ENCODE assay signal across 14 mouse cellular contexts in the genomic region with DNA sequence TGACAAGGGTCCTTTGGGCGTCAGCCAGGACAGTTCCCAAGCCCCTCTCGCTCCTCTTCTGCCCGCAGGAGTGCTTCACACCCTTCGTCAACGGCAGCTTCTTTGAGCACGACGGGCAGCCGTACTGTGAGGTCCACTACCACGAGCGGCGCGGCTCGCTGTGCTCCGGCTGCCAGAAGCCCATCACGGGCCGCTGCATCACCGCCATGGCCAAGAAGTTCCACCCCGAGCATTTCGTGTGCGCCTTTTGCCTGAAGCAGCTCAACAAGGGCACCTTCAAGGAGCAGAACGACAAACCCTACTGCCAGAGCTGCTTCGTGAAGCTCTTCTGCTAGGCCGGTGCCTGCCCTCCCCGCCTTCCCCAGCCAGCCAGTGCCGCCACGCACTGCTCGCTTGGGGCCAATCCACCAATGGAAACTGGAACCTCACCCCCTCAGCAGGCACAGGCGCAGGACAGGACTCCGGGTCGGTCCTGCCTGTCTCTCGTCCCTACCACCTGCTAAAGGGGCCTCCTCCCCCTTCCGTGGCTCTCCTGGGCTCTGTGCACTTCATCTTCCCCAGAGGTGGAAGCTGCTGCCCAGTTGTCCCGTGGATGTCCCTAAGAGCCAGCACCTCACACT.
"Had no signal": no experiment of that assay in that cellular context is flagged by ENCODE, and none has a peak within 500 bp of the region (broad histone marks: within the 10 kb centered on the region; RNA-seq: fewer than 3 reads in every experiment).

No protein-coding gene starts in this region.

- H3K27me3 ChIP-seq: limb, embryonic 15.5 days; liver, embryonic 12.5 days; neural tube, embryonic 15.5 days had no signal

- H3K9ac ChIP-seq: limb, embryonic 15.5 days; liver, embryonic 12.5 days; lung, embryonic 14.5 days; neural tube, embryonic 15.5 days had no signal

- H3K4me2 ChIP-seq: limb, embryonic 15.5 days; liver, embryonic 12.5 days; lung, embryonic 14.5 days; neural tube, embryonic 15.5 days had no signal

- H3K4me1 ChIP-seq: neural tube, embryonic 15.5 days had no signal

- DNase-seq: layer of hippocampus, adult 9-11 months; layer of hippocampus, postnatal 36 days; lung, embryonic 14.5 days; lung, postnatal 10 days; lung, postnatal 4 days; midbrain, embryonic 14.5 days; thymus, adult 2 months; thymus, postnatal 25 days had no signal

- ATAC-seq: liver, embryonic 12.5 days had no signal

- H3K9me3 ChIP-seq: limb, embryonic 15.5 days; liver, embryonic 12.5 days; midbrain, embryonic 10.5 days; neural tube, embryonic 15.5 days had no signal

- H3K4me3 ChIP-seq: limb, embryonic 15.5 days; liver, embryonic 12.5 days; midbrain, embryonic 10.5 days; myocyte; neural tube, embryonic 15.5 days had no signal

- H3K27ac ChIP-seq: limb, embryonic 15.5 days; liver, embryonic 12.5 days; midbrain, embryonic 10.5 days; neural tube, embryonic 15.5 days; stomach, postnatal 0 days had no signal
